Mouse (Mus musculus) neutrophil, adult 59 days (primary cell): ENCODE data around the gene Kif11. TPM values are rescaled to one million over a fixed set of nuclear protein-coding genes. Genes with fewer than 3 reads are reported as not detected.

Experiments
- total RNA-seq, 2 experiments: library from RNA; stranded (reverse); gene quantifications; 1 replicate in 1 of 2; 2 replicates in 1 of 2; pipeline ENCODE4 v1.2.4; 2023

Kif11 gene
- 10 to 100 TPM; 56.1 to 61.6 TPM for total RNA-seq

GRCm38 (mm10) chr19:37375755-37376615, at the start of gene Kif11:
Gene Kif11 (plus strand): TSS chr19:37376403.

DNA sequence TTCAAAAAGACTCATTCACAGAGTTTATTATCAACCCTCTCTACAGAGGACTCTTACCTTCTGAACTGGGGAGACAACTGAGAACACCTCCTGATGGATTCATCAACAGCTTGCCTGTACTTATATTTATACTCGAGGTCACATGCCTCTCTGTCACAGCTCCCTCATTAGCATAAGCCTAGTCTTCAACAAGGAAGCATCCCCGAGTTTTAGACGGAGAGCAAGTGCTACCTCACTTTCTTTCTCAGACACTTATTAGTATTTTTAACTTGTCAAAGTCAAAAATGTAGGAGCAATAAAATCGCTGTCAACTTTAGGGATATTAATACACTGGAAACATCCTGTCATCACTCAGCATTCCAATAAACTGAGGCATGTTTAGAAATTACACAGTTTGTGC, 38.5 kb upstream of the Kif11 start, which contains the start of gene Ide:
TSS of gene Ide (minus strand) at position 101 of the 400 bp plus-strand sequence.

GRCm38 (mm10) chr19:37434263-37434951, 58.2 kb downstream of the Kif11 start, which contains the start of gene Hhex:
Gene Hhex (plus strand): TSS chr19:37434810.

Other genes starting within 250 kb of the Kif11 start
- 10 to 100 TPM; 36.8 to 39.4 TPM for gene March5, start 168.9 kb upstream of the Kif11 start, total RNA-seq
- 1 to 10 TPM; 2.2 to 2.8 TPM for gene Cpeb3, start 167.8 kb upstream of the Kif11 start, total RNA-seq
- 10 to 100 TPM; 25.5 to 35.7 TPM for gene Ide, start 38.6 kb upstream of the Kif11 start, total RNA-seq
- 10 to 100 TPM; 56.8 to 62.7 TPM for gene Hhex, start 58.4 kb downstream of the Kif11 start, total RNA-seq
- 10 to 100 TPM; 59.7 to 63.3 TPM for gene Exoc6, start 174.0 kb downstream of the Kif11 start, total RNA-seq